Mouse (Mus musculus) heart, postnatal 14 days (tissue): ENCODE measurements at regions not wholly inside any gene's neighbourhood (a gene's known extent, or its start where the extent isn't known, plus 50 kb on each side); places are given as distances from the start of the nearest gene placed in this dataset.
A peak's percentile ranks its signal among the peaks of the same experiment; 100 is the strongest.

Experiments used
- DNase-seq, 2 experiments: peaks; one replicate each; pipeline ENCODE4 v3.0.0; 2021 to 2022
- intact Hi-C: fragments of 180-260 bp; cut with DNase I; formaldehyde crosslinking; loops from one replicate; pipeline ENCODE4 v1.15.1; 2025

GRCm38 (mm10) chr11:65638211-65638610 lies 149.9 kb downstream of the Map2k4 start:
- DNase-seq = no peak
- intact Hi-C loops = no loop called here

GRCm38 (mm10) chr11:65637206-65637605 lies 150.9 kb downstream of the Map2k4 start:
- no peak for DNase-seq
- intact Hi-C loops = no loop called here

- intact Hi-C loops = no loop called here
- DNase-seq = peak in 1 of 2 experiments; percentile 28
Observed at GRCm38 (mm10) chr11:65635307-65635706, 152.8 kb downstream of the Map2k4 start.

- intact Hi-C loops = loop anchor here (5.0 kb wide), 3 partner anchors 279 to 434 kb away; partner anchors contain the start of gene Myocd
Observed at GRCm38 (mm10) chr11:65631164-65631563, 156.9 kb downstream of the Map2k4 start.

GRCm38 (mm10) chr11:65630436-65630835 lies 157.7 kb downstream of the Map2k4 start:
- intact Hi-C loops = loop anchor here (5.0 kb wide), 3 partner anchors 278 to 433 kb away; partner anchors contain the start of gene Myocd

More at GRCm38 (mm10) chr11:65631164-65631563, 156.9 kb downstream of the Map2k4 start:
- peak in 1 of 2 experiments; percentile 54 for DNase-seq

GRCm38 (mm10) chr11:65629320-65629719 lies 158.8 kb downstream of the Map2k4 start:
- DNase-seq = no peak
- intact Hi-C loops = no loop called here

More at GRCm38 (mm10) chr11:65630436-65630835, 157.7 kb downstream of the Map2k4 start:
- no peak for DNase-seq

- intact Hi-C loops = no loop called here
- no peak for DNase-seq
Observed at GRCm38 (mm10) chr11:65618976-65619375, 169.1 kb downstream of the Map2k4 start.

- no peak for DNase-seq
- intact Hi-C loops = no loop called here
Observed at GRCm38 (mm10) chr11:65610536-65610935, 177.6 kb downstream of the Map2k4 start.

GRCm38 (mm10) chr11:65609056-65609455 lies 179.0 kb downstream of the Map2k4 start:
- intact Hi-C loops = no loop called here
- DNase-seq = no peak

- intact Hi-C loops = no loop called here
Observed at GRCm38 (mm10) chr11:65597298-65598076, 190.6 kb downstream of the Map2k4 start.

GRCm38 (mm10) chr11:65588491-65588890 lies 199.6 kb downstream of the Map2k4 start:
- intact Hi-C loops = no loop called here

More at GRCm38 (mm10) chr11:65597298-65598076, 190.6 kb downstream of the Map2k4 start:
- no peak for DNase-seq

GRCm38 (mm10) chr11:65567831-65568230 lies 220.3 kb downstream of the Map2k4 start:
- DNase-seq = no peak

More at GRCm38 (mm10) chr11:65588491-65588890, 199.6 kb downstream of the Map2k4 start:
- DNase-seq = no peak

GRCm38 (mm10) chr11:65558236-65558635 lies 229.9 kb downstream of the Map2k4 start:
- intact Hi-C loops = no loop called here
- DNase-seq = no peak

More at GRCm38 (mm10) chr11:65567831-65568230, 220.3 kb downstream of the Map2k4 start:
- intact Hi-C loops = no loop called here

- no peak for DNase-seq
- intact Hi-C loops = no loop called here
Observed at GRCm38 (mm10) chr11:65551073-65551472, 237.0 kb downstream of the Map2k4 start.

GRCm38 (mm10) chr11:65544281-65544680 lies 243.8 kb downstream of the Map2k4 start:
- intact Hi-C loops = no loop called here
- DNase-seq = no peak

GRCm38 (mm10) chr11:65543581-65543980 lies 244.5 kb downstream of the Map2k4 start:
- intact Hi-C loops = no loop called here
- DNase-seq = no peak

GRCm38 (mm10) chr11:65537046-65537630 lies 251.0 kb downstream of the Map2k4 start:
- no peak for DNase-seq
- intact Hi-C loops = no loop called here

GRCm38 (mm10) chr11:65535726-65536442 lies 252.2 kb downstream of the Map2k4 start:
- intact Hi-C loops = no loop called here
- no peak for DNase-seq

- peak in 1 of 2 experiments; percentile 1 for DNase-seq
- intact Hi-C loops = no loop called here
Observed at GRCm38 (mm10) chr11:65530744-65531143, 257.4 kb downstream of the Map2k4 start.

GRCm38 (mm10) chr11:65505106-65505865 lies 235.5 kb upstream of the Myocd start:
- intact Hi-C loops = no loop called here
- DNase-seq = no peak
